Mouse (Mus musculus) spleen, adult 2 months (tissue): ENCODE results near the gene Tomm22.

Experiments used
- CTCF ChIP-seq: fragments of 200-500 bp; IDR thresholded peaks from 2 replicates; pipeline ENCODE4 v1.5.1; 2011; ENCODE audit warnings: mild to moderate bottlenecking, inconsistent platforms; ENCODE audit not compliant: insufficient read depth, insufficient read length, insufficient replicate concordance; ENCODE audit errors: extremely low read depth
- POLR2A ChIP-seq: fragments of 200-500 bp; IDR thresholded peaks from 2 replicates; pipeline ENCODE4 v1.6.1; 2011; ENCODE audit warnings: low read depth, low read length, inconsistent platforms

- peak; percentile 40; the same call in 1 of the 2 replicates for TF ChIP-seq CTCF
- TF ChIP-seq POLR2A = no peak
Measured at GRCm38 (mm10) chr15:79657837-79658530, 12.7 kb upstream of the Tomm22 start.
